Mouse (Mus musculus) lung, embryonic 16.5 days (tissue): ENCODE results near the gene Nipal4. TPM values are rescaled to one million over a fixed set of nuclear protein-coding genes. Genes with fewer than 3 reads are reported as not detected.

Source experiments
- ATAC-seq: fragments of 200-750 bp; cut with Nextera tagmentation; 2 replicates; pipeline ENCODE4 v1.8.0; 2017; ENCODE audit warnings: low read depth, mild to moderate bottlenecking, moderate library complexity
- H3K27ac ChIP-seq: fragments of 300-500 bp; sonication (generic); 2 replicates; pipeline ENCODE4 v1.5.1; 2014; ENCODE audit warnings: mild to moderate bottlenecking, control low read depth, low read length
- H3K27me3 ChIP-seq: fragments of 300-500 bp; sonication (generic); 2 replicates; pipeline ENCODE4 v1.6.1; 2014; ENCODE audit warnings: low read depth, low read length, mixed read lengths; ENCODE audit not compliant: control insufficient read depth, insufficient read depth
- H3K36me3 ChIP-seq: fragments of 300-500 bp; sonication (generic); 2 replicates; pipeline ENCODE4 v1.6.1; 2014; ENCODE audit warnings: low read length; ENCODE audit not compliant: control insufficient read depth, insufficient read depth
- H3K4me1 ChIP-seq: fragments of 300-500 bp; sonication (generic); replicated peaks from 2 replicates; pipeline ENCODE4 v1.6.1; 2014; ENCODE audit warnings: low read length, mixed read lengths; ENCODE audit not compliant: control insufficient read depth, insufficient read depth
- H3K4me2 ChIP-seq: fragments of 300-500 bp; sonication (generic); 2 replicates; pipeline ENCODE4 v1.6.1; 2014; ENCODE audit warnings: low read depth, low read length, control low read depth
- H3K4me3 ChIP-seq: fragments of 300-500 bp; sonication (generic); 2 replicates; pipeline ENCODE4 v1.5.1; 2014; ENCODE audit warnings: mild to moderate bottlenecking, low read length, control low read depth
- H3K9ac ChIP-seq: fragments of 300-500 bp; sonication (generic); 2 replicates; pipeline ENCODE4 v1.6.1; 2014; ENCODE audit warnings: low read length, control low read depth
- H3K9me3 ChIP-seq: fragments of 300-500 bp; sonication (generic); 2 replicates; pipeline ENCODE4 v1.6.1; 2016; ENCODE audit warnings: low read length; ENCODE audit not compliant: control insufficient read depth
- WGBS: fragments of 180-500 bp; shearing (Covaris S2); extraction: QIAGEN DNeasy Blood & Tissue Kit; methylation state at CpG from one replicate; pipeline ENCODE4 v1.1.7; 2014; 5-methylcytosine and 5-hydroxymethylcytosine counted together
- polyA plus RNA-seq: library from polyadenylated mRNA; unstranded; fragments of >200 nt; fragmentation: Nextera tagmentation; extraction: Ambion mirVana; gene quantifications from 2 replicates; pipeline ENCODE4 v1.2.1, GENCODE M21; 2015

Nipal4 gene
- polyA plus RNA-seq, 1 experiment from 2014 or later: 1.4 TPM

DNA sequence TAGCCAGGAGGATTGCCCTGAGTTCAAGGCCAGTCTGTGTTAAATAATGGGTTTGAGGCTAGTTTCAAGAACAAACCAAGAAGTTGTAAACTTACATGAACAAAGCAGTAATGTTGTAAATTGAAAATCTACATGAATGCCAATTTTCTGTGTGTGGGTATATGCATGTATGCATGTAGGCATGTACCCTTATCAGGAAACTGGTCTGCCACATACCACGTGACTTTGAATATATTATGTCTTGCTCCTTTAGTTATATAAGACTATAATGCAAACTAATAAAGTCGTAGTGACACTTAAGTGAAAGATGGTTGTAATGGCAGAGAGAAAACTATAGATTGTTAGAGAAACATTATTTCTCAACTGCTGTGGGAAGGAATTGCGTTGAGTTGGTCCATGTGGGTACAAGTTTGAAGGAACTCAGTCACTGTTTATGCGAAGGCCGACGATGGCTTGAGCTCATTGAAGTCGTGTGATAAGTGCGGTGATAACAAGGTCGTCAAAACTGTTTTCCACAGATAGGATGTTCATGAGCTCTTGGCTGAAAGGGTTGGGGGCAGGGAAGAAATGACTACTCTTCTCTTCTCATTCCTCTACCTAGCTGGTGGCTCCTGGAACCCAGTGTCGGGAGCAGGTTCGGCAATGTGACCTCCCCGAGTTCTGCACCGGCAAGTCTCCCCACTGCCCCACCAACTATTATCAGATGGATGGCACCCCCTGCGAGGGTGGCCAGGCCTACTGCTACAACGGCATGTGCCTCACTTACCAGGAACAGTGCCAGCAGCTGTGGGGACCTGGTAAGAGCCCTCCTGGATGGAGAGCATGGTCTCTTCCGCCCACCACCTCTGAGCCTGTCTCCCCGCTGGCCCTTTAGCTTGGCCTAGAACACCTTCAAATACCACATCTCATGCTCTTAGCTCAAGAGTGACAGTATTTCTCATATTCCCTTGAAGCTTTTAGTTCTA is 35.0 kb downstream of the Nipal4 start:
- H3K4me1 ChIP-seq: no peaks in the 10 kb centered on the region
- no peak overlapping the region for H3K27ac ChIP-seq
- H3K9me3 ChIP-seq: no peaks in the 10 kb centered on the region
- H3K4me2 ChIP-seq: no peak overlapping the region
- no peak overlapping the region for H3K4me3 ChIP-seq
- H3K9ac ChIP-seq: no peak overlapping the region
- H3K27me3 ChIP-seq: no peaks in the 10 kb centered on the region
- 87% methylated on average over 17 of the region's 17 CpGs for WGBS
- ATAC-seq: no peak
- peaks cover 17% of the 10 kb centered on the region for H3K36me3 ChIP-seq

- no peak overlapping the region for H3K4me2 ChIP-seq
- 66% methylated on average over 9 of the region's 9 CpGs for WGBS
- no peaks in the 10 kb centered on the region for H3K4me1 ChIP-seq
- ATAC-seq: 0 out of 2 replicates have a peak, but pooled peaks have one; percentile 37
- no peak overlapping the region for H3K4me3 ChIP-seq
- no peak overlapping the region for H3K27ac ChIP-seq
- no peaks in the 10 kb centered on the region for H3K27me3 ChIP-seq
- no peaks in the 10 kb centered on the region for H3K9me3 ChIP-seq
- no peak overlapping the region for H3K9ac ChIP-seq
- peaks cover 8% of the 10 kb centered on the region for H3K36me3 ChIP-seq
Observed at GRCm38 (mm10) chr11:46128548-46128945, 37.8 kb downstream of the Nipal4 start.

DNA sequence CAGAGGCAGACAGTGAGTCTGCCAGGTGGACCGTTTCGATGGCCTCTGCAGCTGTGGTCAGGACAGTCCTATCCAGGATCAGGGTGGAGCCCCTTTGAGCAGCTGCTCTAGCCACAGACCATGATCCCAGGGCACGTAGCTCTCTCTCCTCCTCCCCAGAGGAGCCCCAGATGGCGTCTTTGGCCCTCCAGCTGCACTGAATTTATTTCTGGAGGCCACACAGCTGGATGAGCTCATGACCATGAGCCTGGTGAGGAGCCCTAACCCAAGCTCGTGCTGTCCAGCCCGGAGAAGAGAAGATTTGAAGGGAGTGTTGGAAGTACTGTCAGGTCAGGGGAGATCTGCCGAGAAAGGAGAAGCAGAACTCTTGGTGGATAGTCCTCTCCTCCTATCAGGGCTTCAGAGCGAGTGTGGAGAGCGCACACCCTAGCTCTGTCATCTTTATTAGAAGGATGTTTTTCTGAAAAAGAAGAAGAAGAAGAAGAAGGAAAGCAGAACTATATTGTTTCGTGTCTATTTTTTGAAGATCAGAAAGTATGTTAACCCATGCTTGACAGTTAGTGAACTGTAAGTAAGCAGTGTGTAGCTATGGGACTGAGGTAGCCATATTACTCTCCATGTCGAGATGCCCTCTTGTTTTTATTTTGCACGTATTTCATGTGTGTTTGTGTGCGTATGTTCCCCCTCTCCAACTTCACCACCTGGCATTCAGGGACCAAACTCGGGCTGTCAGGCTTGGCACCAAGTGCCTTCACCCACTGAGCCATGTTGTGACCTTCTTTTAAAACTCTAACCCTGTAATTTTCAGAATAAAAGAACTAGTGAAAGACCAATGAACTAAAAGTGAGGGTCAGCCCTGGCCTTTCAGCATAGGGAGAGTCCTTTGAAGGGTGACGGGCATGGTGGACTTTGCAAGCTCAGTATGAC is 38.4 kb downstream of the Nipal4 start:
- 68% methylated on average over 15 of the region's 15 CpGs for WGBS
- H3K27ac ChIP-seq: no peak overlapping the region
- H3K4me1 ChIP-seq: no peaks in the 10 kb centered on the region
- no peak overlapping the region for H3K4me3 ChIP-seq
- no peaks in the 10 kb centered on the region for H3K27me3 ChIP-seq
- H3K36me3 ChIP-seq: peaks cover 8% of the 10 kb centered on the region
- peak; percentile 51; the same call in 1 of the 2 replicates for ATAC-seq
- no peak overlapping the region for H3K4me2 ChIP-seq
- H3K9ac ChIP-seq: no peak overlapping the region
- H3K9me3 ChIP-seq: no peaks in the 10 kb centered on the region

GRCm38 (mm10) chr11:46126827-46127410 is 39.4 kb downstream of the Nipal4 start:
- Histone ChIP-seq H3K4me3 (no peak overlapping the region), H3K9ac (no peak overlapping the region), H3K27me3 (no peaks in the 10 kb centered on the region), H3K36me3 (peaks cover 11% of the 10 kb centered on the region), H3K4me1 (no peaks in the 10 kb centered on the region), H3K9me3 (no peaks in the 10 kb centered on the region), H3K4me2 (no peak overlapping the region), H3K27ac (no peak overlapping the region)
- 81% methylated on average over 11 of the region's 11 CpGs for WGBS
- no peak for ATAC-seq

GRCm38 (mm10) chr11:46126317-46126716 is 40.0 kb downstream of the Nipal4 start:
- WGBS: 84% methylated on average over 7 of the region's 7 CpGs
- H3K36me3 ChIP-seq: peaks cover 12% of the 10 kb centered on the region
- no peak for ATAC-seq

GRCm38 (mm10) chr11:46125835-46126229 is 40.5 kb downstream of the Nipal4 start:
- no peaks in the 10 kb centered on the region for H3K4me1 ChIP-seq
- no peaks in the 10 kb centered on the region for H3K9me3 ChIP-seq
- no peaks in the 10 kb centered on the region for H3K27me3 ChIP-seq
- H3K27ac ChIP-seq: no peak overlapping the region
- H3K9ac ChIP-seq: no peak overlapping the region
- H3K36me3 ChIP-seq: peaks cover 13% of the 10 kb centered on the region
- H3K4me2 ChIP-seq: no peak overlapping the region
- ATAC-seq: no peak
- H3K4me3 ChIP-seq: no peak overlapping the region
- WGBS: 77% methylated on average over 7 of the region's 7 CpGs

More at GRCm38 (mm10) chr11:46126317-46126716, 40.0 kb downstream of the Nipal4 start:
- H3K27me3 ChIP-seq: no peaks in the 10 kb centered on the region
- H3K9me3 ChIP-seq: no peaks in the 10 kb centered on the region
- H3K4me2 ChIP-seq: no peak overlapping the region
- no peaks in the 10 kb centered on the region for H3K4me1 ChIP-seq
- no peak overlapping the region for H3K4me3 ChIP-seq
- no peak overlapping the region for H3K9ac ChIP-seq
- H3K27ac ChIP-seq: no peak overlapping the region

- Histone ChIP-seq H3K4me2 (no peak overlapping the region), H3K9me3 (no peaks in the 10 kb centered on the region), H3K9ac (no peak overlapping the region), H3K27ac (no peak overlapping the region), H3K4me1 (no peaks in the 10 kb centered on the region), H3K36me3 (peaks cover 13% of the 10 kb centered on the region), H3K4me3 (no peak overlapping the region), H3K27me3 (no peaks in the 10 kb centered on the region)
- no peak for ATAC-seq
- WGBS: 85% methylated on average over 12 of the region's 12 CpGs
Observed at GRCm38 (mm10) chr11:46125093-46125834, 41.0 kb downstream of the Nipal4 start.

DNA sequence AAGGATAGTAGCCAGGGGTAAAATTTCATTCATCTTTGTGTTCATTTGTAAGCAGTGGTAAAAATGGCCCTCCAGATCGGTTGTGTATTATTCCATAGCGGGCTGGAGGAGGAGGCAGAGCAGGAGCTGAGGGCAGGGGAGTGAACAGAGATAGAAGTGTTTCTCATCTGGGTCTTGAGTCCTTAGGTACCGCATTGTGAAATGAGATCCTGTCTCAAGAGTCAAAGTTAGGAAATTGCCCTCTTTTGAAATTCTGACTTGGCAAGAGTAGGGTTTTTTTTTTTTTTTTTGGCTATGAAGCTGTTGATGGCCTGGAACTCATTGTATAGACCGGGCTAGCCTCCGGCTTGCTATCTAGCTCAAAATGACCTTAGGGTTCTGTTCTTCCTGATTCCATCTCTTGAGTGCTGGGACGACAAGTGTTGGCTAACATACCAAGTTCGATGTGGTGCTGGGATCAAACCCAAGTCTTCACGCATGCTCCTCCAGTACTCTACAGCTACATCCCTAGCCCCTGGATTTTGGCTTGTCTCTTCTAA is 42.9 kb downstream of the Nipal4 start:
- H3K4me2 ChIP-seq: no peak overlapping the region
- no peak overlapping the region for H3K27ac ChIP-seq
- no peaks in the 10 kb centered on the region for H3K4me1 ChIP-seq
- H3K9ac ChIP-seq: no peak overlapping the region
- ATAC-seq: no peak
- WGBS: 81% methylated on average over 8 of the region's 8 CpGs
- no peaks in the 10 kb centered on the region for H3K27me3 ChIP-seq
- peaks cover 11% of the 10 kb centered on the region for H3K36me3 ChIP-seq
- H3K4me3 ChIP-seq: no peak overlapping the region
- H3K9me3 ChIP-seq: no peaks in the 10 kb centered on the region
